Mouse (Mus musculus): ENCODE measurements around the gene Slc35d2.
"Not testable (repeated sequence)": the region's sequence is repeated elsewhere in the genome, so short reads cannot be mapped to it uniquely, and the experiment has no call there.

The Slc35d2 gene

GRCm38 (mm10) chr13:64052281-64052680 lies 76.9 kb downstream of the Slc35d2 start:
- not testable (repeated sequence) for DNase-seq (ENCODE audit: low spot score in 2 of 2)

DNA sequence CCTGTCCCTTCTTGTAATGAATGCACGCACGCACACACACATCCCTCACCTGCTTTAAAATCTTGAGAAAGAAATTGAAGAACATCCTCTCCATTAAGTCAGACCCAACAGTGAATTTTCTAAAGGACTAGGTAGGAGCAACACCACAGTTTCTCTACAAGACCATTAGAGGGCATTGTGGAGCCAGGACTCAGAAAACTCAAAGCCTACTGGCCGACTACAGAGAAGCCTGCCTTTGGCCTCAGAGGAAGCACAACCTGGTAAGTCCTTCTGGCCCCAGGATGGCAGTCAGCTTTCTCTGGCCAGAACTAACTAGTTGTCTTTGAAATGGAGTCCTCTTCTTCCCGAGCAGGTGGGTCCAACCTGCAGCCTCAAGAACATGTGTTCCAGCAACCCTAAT lies 78.3 kb downstream of the Slc35d2 start:
- no peak for DNase-seq (ENCODE audit: low spot score in 2 of 2)

DNA sequence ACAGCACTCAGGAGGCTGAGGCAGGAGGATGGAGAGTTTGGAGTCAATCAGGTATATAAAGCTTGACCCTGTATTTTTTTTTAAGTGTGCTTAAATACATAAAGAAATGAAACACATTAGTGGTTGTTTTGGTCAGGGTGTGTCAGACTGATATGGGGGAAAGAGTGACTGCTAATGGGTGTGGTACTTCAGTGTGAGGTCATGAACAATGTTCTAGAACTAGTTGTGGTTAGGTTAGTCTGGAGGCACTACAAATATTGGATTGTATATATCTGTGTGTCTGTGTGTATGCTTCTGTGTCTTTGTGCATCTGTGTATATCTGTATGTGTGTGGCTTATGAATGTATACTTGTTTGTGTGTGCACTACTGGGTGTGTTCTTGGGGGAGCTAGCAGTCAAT lies 79.6 kb downstream of the Slc35d2 start:
- DNase-seq (ENCODE audit: low spot score in 2 of 2), result no peak

DNA sequence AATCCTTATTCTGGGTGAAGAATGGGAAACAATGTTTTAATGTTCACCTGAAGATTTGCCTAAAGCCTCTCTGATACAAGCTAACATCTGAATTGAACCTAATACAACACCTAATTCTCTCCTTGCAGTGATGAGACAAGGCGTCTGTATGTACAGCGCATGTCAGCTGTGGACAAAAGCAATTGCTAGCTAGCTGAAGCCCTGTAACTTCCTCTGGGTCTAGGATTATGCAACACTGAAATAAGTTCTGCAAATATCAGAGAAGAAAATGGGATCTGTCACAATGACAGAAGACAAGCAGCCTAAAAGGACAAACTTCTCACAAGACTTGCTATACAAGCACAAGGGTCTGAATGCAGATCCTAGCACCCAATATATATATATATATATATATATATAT lies 80.7 kb downstream of the Slc35d2 start:
- no peak for DNase-seq (ENCODE audit: low spot score in 2 of 2)
